Mouse (Mus musculus): Measurements from ENCODE around the gene Hoxa2.

Gene Hoxa2

GRCm38 (mm10) chr6:52164626-52165440, at the start of gene Hoxa2:
TSS of gene Hoxa2 (minus strand) at chr6:52164831.
- peak in 1 of 2 experiments; percentile 16 for DNase-seq (ENCODE audit: low spot score in 2 of 2)

DNA sequence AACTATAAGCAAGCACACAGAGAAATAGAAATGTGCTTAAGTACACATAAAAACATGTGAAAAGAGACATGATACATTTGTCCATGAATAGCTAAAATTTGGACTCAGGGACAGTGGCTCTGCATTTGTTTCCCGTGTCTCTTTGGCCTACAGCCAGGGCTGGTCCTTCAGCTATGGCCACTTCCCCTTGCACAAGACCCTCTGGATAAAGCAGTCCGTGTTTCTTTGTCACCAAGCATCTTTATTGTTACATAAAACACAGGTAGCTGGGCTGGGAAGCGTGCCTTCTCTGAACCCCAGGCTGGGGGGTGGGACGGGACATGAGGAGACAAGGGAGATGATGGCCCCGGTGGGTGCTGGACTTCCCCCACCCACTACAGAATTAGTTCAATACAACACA, 49.6 kb upstream of the Hoxa2 start:
- no peak for DNase-seq (ENCODE audit: low spot score in 2 of 2)

- peak; percentile 60 to 62 for DNase-seq (ENCODE audit: low spot score in 2 of 2)
Observed at GRCm38 (mm10) chr6:52213119-52213986, 48.7 kb upstream of the Hoxa2 start, which contains the start of the genes Hoxa3 and Gm28308. TSS of gene Hoxa3 (minus strand) at chr6:52213336. TSS of gene Gm28308 (minus strand) at chr6:52213339.

- peak in 1 of 2 experiments; percentile 18 for DNase-seq (ENCODE audit: low spot score in 2 of 2)
Observed at GRCm38 (mm10) chr6:52212556-52213118, 48.0 kb upstream of the Hoxa2 start.

DNA sequence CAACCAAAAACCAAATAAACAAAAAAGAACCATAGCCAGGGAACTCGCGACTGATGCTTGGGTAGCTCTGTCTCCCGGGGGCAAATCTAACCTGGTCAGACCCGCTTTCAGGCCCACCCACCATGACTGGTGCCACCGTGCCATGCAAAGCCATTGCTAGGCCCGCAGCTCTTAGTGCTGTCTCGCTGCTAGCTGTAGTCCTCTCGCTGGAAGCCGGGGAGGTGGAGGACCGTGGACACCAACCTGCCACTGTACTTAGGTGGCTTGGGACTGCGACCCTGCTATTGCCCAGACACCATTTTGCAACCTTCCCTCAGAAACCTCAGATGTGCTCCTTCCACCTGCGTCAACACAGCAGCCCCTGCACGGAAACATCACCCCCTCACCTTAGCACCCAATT, 47.3 kb upstream of the Hoxa2 start:
- peak; percentile 19 to 59 for DNase-seq (ENCODE audit: low spot score in 2 of 2)

DNA sequence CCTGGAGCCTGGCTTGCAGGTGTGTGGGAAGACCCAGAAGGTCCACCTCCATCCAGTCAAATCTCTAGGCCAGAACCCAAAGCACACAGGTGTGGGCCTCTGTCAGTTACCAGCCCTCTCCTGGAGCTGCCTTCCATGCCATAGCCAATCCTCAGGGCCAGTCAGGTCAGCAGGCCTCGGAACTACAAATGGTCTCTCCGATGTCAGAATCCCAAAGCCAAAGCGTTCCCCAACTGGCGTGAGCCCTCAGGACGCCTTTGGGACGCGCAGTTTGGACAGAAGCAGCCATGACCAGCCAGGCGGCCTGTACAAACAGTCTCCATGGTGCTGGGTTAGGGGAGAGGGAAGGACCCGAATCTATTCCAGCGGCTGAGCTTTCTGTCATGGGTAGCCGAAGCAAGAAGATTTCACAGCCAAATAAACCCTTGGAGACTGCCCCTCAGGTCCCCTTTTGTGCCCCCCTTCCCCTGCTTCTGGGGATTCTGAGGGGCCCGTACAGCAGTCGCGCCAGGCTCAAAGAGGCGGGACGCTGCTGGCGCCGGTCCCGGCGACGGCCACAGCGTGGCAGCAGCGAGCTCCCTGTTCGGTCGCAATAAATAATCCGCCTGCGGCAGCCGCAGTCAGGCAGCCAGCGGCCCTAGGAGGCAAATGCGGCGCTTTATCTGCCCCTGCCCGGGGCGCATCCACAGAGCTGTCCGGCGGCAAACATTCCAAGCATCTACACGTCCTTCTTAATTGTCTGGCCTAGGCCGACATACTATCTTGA, 46.7 kb upstream of the Hoxa2 start:
- peak; percentile 73 to 81 for DNase-seq (ENCODE audit: low spot score in 2 of 2)

GRCm38 (mm10) chr6:52209685-52210046, 45.0 kb upstream of the Hoxa2 start:
- DNase-seq (ENCODE audit: low spot score in 2 of 2), result peak in 1 of 2 experiments; percentile 16

DNA sequence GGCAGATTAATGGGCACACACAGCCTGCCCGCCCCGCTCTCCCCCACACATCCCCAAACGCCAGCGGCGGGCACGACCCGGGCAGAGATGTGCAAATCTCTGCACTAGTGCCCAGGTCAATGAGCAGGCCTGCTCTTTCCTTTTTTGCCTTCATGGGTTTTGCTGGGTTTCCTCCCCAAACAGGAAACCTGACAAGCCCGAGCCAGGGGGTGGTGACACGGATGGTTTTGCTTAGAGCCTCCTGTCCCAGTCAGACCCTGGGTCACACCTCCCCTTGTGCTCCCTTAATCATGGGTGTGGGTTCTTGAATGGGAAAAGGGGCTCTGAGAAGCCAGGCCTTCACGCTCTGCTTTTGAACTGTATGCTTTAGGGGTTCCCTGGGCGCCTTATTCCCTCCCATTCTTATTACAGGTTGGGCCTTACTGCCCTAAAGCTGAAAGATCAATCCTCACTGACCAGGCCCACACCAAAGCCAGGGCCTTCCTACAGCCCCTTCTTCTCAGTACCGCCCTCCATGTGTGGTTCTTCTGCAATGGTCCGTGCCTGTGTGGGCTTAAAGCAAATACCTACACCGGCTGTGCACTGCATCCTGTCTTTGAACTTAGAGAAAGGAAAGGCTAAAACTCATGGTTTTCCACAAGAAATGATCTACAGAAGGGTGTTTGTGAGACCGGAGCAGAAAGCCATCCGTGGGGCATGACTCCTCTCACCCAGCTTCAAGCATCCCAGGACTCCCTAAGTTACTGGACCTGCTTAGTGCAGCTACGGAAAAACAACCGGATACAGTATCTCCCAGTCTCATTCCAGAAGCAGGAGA, 44.4 kb upstream of the Hoxa2 start:
- no peak for DNase-seq (ENCODE audit: low spot score in 2 of 2)

DNA sequence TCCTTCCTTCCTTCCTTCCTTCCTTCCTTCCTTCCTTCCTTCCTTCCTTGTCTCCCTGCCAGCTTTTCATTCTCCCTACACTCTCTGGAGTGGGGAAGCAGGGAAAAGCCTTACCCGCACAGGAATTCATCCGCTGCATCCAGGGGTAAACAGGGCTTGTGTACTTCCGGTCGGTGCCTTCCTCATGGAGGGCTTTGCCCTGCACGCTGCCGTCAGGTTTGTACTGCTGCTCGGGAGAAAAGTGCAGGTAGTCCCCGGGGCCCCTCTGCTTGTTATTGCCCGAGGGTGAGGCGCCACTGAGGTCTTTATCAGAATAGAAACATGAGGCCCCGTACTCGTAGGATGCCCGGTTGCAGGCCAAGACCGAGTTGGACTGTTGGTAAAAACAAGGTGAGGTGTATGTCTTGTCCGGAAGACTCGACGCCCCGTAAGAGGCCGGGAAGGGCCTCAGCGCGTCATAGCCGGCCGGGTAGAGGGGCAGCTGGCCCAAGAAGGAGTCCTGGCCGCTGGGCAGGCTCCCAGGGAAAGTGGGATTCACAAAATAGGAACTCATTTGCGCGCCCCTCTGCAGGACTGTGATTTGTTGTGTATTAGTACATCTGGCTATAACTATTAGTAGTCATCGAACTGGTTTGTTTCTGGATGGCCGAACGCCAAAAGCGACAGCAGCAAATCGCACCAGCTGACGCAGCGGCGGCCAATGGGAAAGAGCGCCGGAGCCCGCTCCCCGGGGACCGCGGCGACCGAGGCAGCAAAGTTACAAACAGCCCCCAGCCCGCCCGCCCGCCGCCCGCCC, 43.6 kb upstream of the Hoxa2 start, which contains the start of gene Hoxa6:
TSS of gene Hoxa6 (minus strand) at position 651 of the 796 bp plus-strand sequence.
- DNase-seq (ENCODE audit: low spot score in 2 of 2), result no peak

- no peak for DNase-seq (ENCODE audit: low spot score in 2 of 2)
Observed at GRCm38 (mm10) chr6:52207684-52207976, 43.0 kb upstream of the Hoxa2 start.

- no peak for DNase-seq (ENCODE audit: low spot score in 2 of 2)
Observed at GRCm38 (mm10) chr6:52206882-52207683, 42.5 kb upstream of the Hoxa2 start.

DNA sequence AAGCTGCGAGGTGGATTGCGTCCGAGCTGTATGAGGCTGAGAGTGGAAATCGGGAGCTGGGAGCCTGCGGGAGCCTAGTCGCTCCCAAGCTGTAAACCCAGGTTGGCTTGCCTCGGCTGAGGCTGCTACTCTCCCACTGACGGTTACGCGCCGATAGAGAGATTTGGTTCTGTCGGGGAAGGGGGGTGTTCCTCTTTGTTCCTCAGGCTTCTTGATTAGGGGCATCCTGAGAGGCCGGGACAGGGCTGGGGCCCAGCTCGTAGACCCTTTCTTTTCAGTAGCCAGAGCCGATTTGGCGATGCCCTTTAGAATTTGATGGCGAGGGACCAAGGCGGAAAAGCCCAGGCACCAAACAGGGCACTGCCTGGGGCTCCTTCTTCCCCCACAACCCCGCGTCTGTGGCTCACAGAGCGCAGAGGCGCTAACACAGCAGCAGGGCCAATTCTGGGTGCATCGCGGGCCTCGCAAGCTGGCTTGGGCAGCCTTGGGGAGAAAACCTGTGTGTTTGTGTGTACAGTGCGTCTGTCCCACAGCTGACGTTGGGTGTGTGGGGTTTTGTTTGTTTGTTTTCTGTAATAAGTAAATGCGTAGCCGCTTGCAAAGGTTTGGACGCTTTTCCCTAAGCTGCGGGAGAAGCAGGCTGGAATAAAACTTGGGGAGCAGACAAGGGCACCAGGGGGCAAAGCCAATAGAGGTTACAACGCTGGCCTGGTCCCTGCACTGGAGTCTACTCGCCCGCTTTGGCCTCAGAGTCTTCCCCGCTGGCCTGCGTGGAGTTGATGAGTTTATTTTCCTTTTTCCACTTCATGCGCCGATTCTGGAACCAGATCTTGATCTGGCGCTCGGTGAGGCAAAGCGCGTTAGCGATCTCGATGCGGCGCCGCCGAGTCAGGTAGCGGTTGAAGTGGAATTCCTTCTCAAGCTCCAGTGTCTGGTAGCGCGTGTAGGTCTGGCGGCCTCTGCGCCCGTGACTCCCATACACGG, 41.3 kb upstream of the Hoxa2 start:
- DNase-seq (ENCODE audit: low spot score in 2 of 2), result no peak

GRCm38 (mm10) chr6:52205221-52205620, 40.6 kb upstream of the Hoxa2 start:
- DNase-seq (ENCODE audit: low spot score in 2 of 2), result no peak

DNA sequence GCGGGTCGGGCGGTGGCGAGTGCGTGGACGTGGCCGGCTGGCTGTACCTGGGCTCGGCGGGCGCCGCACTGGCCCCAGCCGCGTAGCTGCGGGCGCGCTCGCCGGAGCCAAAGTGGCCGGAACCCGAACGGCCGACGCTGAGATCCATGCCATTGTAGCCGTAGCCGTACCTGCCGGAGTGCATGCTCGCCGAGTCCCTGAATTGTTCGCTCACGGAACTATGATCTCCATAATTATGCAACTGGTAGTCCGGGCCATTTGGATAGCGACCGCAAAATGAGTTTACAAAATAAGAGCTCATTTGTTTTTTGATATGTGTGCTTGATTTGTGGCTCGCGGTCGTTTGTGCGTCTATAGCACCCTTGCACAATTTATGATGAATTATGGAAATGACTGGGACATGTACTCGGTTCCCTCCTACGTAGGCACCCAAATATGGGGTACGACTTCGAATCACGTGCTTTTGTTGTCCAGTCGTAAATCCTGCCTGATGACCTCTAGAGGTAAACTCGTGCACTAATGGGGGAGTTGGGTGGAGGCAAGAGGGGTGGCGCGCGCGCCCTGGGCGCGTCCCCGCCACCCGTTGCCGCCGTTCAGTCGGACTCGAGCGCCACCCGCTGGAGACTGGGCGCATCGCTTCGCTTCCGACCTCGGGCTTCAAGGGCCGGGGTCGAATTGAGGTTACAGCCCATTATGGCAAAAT, 39.6 kb upstream of the Hoxa2 start, which contains the start of gene Hoxa5:
TSS of gene Hoxa5 (minus strand) at position 538 of the 703 bp plus-strand sequence.
- DNase-seq (ENCODE audit: low spot score in 2 of 2), result peak in 1 of 2 experiments; percentile 86

- no peak for DNase-seq (ENCODE audit: low spot score in 2 of 2)
Observed at GRCm38 (mm10) chr6:52203371-52204049, 38.9 kb upstream of the Hoxa2 start.

GRCm38 (mm10) chr6:52203121-52203370, 38.4 kb upstream of the Hoxa2 start:
- DNase-seq (ENCODE audit: low spot score in 2 of 2), result no peak

All from urinary bladder, postnatal 4 days (tissue).